Mouse (Mus musculus) neural tube, embryonic 13.5 days (tissue): ENCODE measurements at regions not wholly inside any gene's neighbourhood (a gene's known extent, or its start where the extent isn't known, plus 50 kb on each side); places are given as distances from the start of the nearest gene placed in this dataset.

ENCODE experiments used
- ATAC-seq: fragments of 200-750 bp; cut with Nextera tagmentation; 2 replicates; pipeline ENCODE4 v1.8.0; 2017; ENCODE audit warnings: low read depth, mild to moderate bottlenecking, moderate TSS enrichment, moderate library complexity
- H3K27ac ChIP-seq: fragments of 300-500 bp; sonication (generic); replicated peaks from 2 replicates; pipeline ENCODE4 v1.5.1; 2015; ENCODE audit warnings: moderate library complexity, mild to moderate bottlenecking, inconsistent platforms
- H3K27me3 ChIP-seq: fragments of 300-500 bp; sonication (generic); 2 replicates; pipeline ENCODE4 v1.6.1; 2015; ENCODE audit warnings: mild to moderate bottlenecking, inconsistent platforms
- H3K36me3 ChIP-seq: fragments of 300-500 bp; sonication (generic); 2 replicates; pipeline ENCODE4 v1.6.1; 2015; ENCODE audit warnings: mild to moderate bottlenecking, inconsistent platforms
- H3K4me1 ChIP-seq: fragments of 300-500 bp; sonication (generic); replicated peaks from 2 replicates; pipeline ENCODE4 v1.6.1; 2015; ENCODE audit warnings: inconsistent platforms
- H3K4me2 ChIP-seq: fragments of 300-500 bp; sonication (generic); 2 replicates; pipeline ENCODE4 v1.6.1; 2015; ENCODE audit warnings: inconsistent platforms, mild to moderate bottlenecking, moderate library complexity
- H3K4me3 ChIP-seq: fragments of 300-500 bp; sonication (generic); 2 replicates; pipeline ENCODE4 v1.5.1; 2015; ENCODE audit warnings: mild to moderate bottlenecking, inconsistent platforms
- H3K9ac ChIP-seq: fragments of 300-500 bp; sonication (generic); 2 replicates; pipeline ENCODE4 v1.6.1; 2015; ENCODE audit warnings: moderate library complexity, mild to moderate bottlenecking, inconsistent platforms
- H3K9me3 ChIP-seq: fragments of 300-500 bp; sonication (generic); 2 replicates; pipeline ENCODE4 v1.6.1; 2016; ENCODE audit warnings: inconsistent platforms
- WGBS: fragments of 180-500 bp; shearing (Covaris S2); methylation state at CpG from one replicate; pipeline ENCODE4 v1.1.7; 2015; 5-methylcytosine and 5-hydroxymethylcytosine counted together

- no peak overlapping the region for H3K4me3 ChIP-seq
- WGBS = 74% methylated on average over 3 of the region's 3 CpGs
- H3K36me3 ChIP-seq = no peaks in the 10 kb centered on the region
- no peaks in the 10 kb centered on the region for H3K9me3 ChIP-seq
- H3K4me2 ChIP-seq = no peak overlapping the region
- no peak overlapping the region for H3K9ac ChIP-seq
- no peaks in the 10 kb centered on the region for H3K4me1 ChIP-seq
- H3K27ac ChIP-seq = no peak overlapping the region
- H3K27me3 ChIP-seq = no peaks in the 10 kb centered on the region
- ATAC-seq = no peak
Measured at GRCm38 (mm10) chr13:115990591-115990990, 318.9 kb downstream of the Isl1 start.

GRCm38 (mm10) chr13:115989091-115989490 lies 320.4 kb downstream of the Isl1 start:
- no peaks in the 10 kb centered on the region for H3K4me1 ChIP-seq
- H3K27me3 ChIP-seq = no peaks in the 10 kb centered on the region
- H3K9me3 ChIP-seq = no peaks in the 10 kb centered on the region
- ATAC-seq = no peak
- H3K4me2 ChIP-seq = no peak overlapping the region
- H3K36me3 ChIP-seq = no peaks in the 10 kb centered on the region
- no peak overlapping the region for H3K27ac ChIP-seq
- no peak overlapping the region for H3K9ac ChIP-seq
- H3K4me3 ChIP-seq = no peak overlapping the region

DNA sequence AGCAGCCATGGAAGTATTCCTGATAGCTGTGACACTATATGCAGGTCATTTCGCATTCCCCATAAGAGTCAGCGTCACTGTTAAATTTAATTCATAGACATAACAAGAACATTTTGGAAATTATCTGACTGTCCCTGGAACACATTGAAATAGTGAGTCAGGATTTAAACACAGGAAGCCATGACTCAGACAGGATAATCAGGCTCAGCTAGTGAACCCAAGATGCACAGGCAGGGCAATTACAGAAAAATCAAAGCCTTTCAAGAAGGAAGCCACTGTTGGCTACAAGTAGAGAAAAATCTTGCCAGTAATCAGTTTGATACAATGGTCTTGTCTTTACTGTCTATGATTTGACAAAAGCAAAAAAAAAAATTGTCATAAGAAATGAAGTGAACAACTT lies 323.2 kb downstream of the Isl1 start:
- Histone ChIP-seq H3K36me3 (no peaks in the 10 kb centered on the region), H3K4me1 (no peaks in the 10 kb centered on the region), H3K9me3 (no peaks in the 10 kb centered on the region), H3K4me3 (no peak overlapping the region), H3K9ac (no peak overlapping the region), H3K27ac (no peak overlapping the region), H3K27me3 (no peaks in the 10 kb centered on the region), H3K4me2 (no peak overlapping the region)
- no peak for ATAC-seq
- WGBS = 98% methylated on average over 2 of the region's 2 CpGs

GRCm38 (mm10) chr13:115985715-115986114 lies 323.8 kb downstream of the Isl1 start:
- H3K27me3 ChIP-seq = no peaks in the 10 kb centered on the region
- H3K36me3 ChIP-seq = no peaks in the 10 kb centered on the region
- no peak overlapping the region for H3K9ac ChIP-seq
- H3K4me1 ChIP-seq = no peaks in the 10 kb centered on the region
- ATAC-seq = no peak
- WGBS = 92% methylated on average over 3 of the region's 3 CpGs
- H3K4me2 ChIP-seq = no peak overlapping the region
- H3K9me3 ChIP-seq = no peaks in the 10 kb centered on the region
- H3K4me3 ChIP-seq = no peak overlapping the region
- no peak overlapping the region for H3K27ac ChIP-seq

- 37% methylated on average over 3 of the region's 3 CpGs for WGBS
- Histone ChIP-seq H3K9ac (no peak overlapping the region; the same call in 1 of the 2 replicates), H3K27ac (no peak overlapping the region), H3K4me3 (no peak overlapping the region), H3K27me3 (no peaks in the 10 kb centered on the region), H3K9me3 (no peaks in the 10 kb centered on the region), H3K36me3 (no peaks in the 10 kb centered on the region), H3K4me1 (peaks cover 10% of the 10 kb centered on the region; the same call in 1 of the 2 replicates), H3K4me2 (0 out of 2 replicates have a peak overlapping the region, but pooled peaks have one; percentile 4)
- ATAC-seq = no peak
Measured at GRCm38 (mm10) chr13:115977890-115978203, 331.6 kb downstream of the Isl1 start.

GRCm38 (mm10) chr13:115977118-115977889 lies 332.2 kb downstream of the Isl1 start:
- Histone ChIP-seq H3K4me2 (0 out of 2 replicates have a peak overlapping the region, but pooled peaks have one; percentile 4), H3K9me3 (no peaks in the 10 kb centered on the region), H3K4me3 (no peak overlapping the region), H3K36me3 (no peaks in the 10 kb centered on the region), H3K27me3 (no peaks in the 10 kb centered on the region), H3K27ac (no peak overlapping the region), H3K9ac (no peak overlapping the region; the same call in 1 of the 2 replicates), H3K4me1 (peaks cover 10% of the 10 kb centered on the region; the same call in 1 of the 2 replicates)
- ATAC-seq = no peak
- WGBS = 45% methylated on average over 7 of the region's 7 CpGs
